Mouse (Mus musculus) liver, embryonic 12.5 days (tissue): ENCODE measurements around the gene Fam3a. TPM values are rescaled to one million over a fixed set of nuclear protein-coding genes. Genes with fewer than 3 reads are reported as not detected.

Source experiments
- ATAC-seq: fragments of 200-750 bp; cut with Nextera tagmentation; 2 replicates; pipeline ENCODE4 v1.8.0; 2017; ENCODE audit warnings: moderate number of reproducible peaks, mild to moderate bottlenecking, moderate library complexity
- H3K27ac ChIP-seq: fragments of 300-500 bp; sonication (generic); 2 replicates; pipeline ENCODE4 v1.5.1; 2016; ENCODE audit warnings: mild to moderate bottlenecking
- H3K27me3 ChIP-seq: fragments of 300-500 bp; sonication (generic); replicated peaks from 2 replicates; pipeline ENCODE4 v1.6.1; 2016; ENCODE audit warnings: mild to moderate bottlenecking, moderate library complexity
- H3K36me3 ChIP-seq: fragments of 300-500 bp; sonication (generic); 2 replicates; pipeline ENCODE4 v1.6.1; 2016; ENCODE audit warnings: mild to moderate bottlenecking, moderate library complexity
- H3K4me1 ChIP-seq: fragments of 300-500 bp; sonication (generic); 2 replicates; pipeline ENCODE4 v1.6.1; 2016
- H3K4me2 ChIP-seq: fragments of 300-500 bp; sonication (generic); 2 replicates; pipeline ENCODE4 v1.6.1; 2016; ENCODE audit warnings: mild to moderate bottlenecking, moderate library complexity
- H3K4me3 ChIP-seq: fragments of 300-500 bp; sonication (generic); 2 replicates; pipeline ENCODE4 v1.5.1; 2016; ENCODE audit warnings: mild to moderate bottlenecking, moderate library complexity
- H3K9ac ChIP-seq: fragments of 300-500 bp; sonication (generic); 2 replicates; pipeline ENCODE4 v1.6.1; 2016; ENCODE audit warnings: mild to moderate bottlenecking, moderate library complexity
- H3K9me3 ChIP-seq: fragments of 300-500 bp; sonication (generic); replicated peaks from 2 replicates; pipeline ENCODE4 v1.6.1; 2016; ENCODE audit warnings: mild to moderate bottlenecking, moderate library complexity
- WGBS: fragments of 180-500 bp; shearing (Covaris S2); methylation state at CpG from one replicate; pipeline ENCODE4 v1.1.7; 2016; ENCODE audit not compliant: insufficient replicate concordance; 5-methylcytosine and 5-hydroxymethylcytosine counted together
- polyA plus RNA-seq: library from polyadenylated mRNA; unstranded; fragments of >200 nt; fragmentation: Nextera tagmentation; extraction: Ambion mirVana; gene quantifications from 2 replicates; pipeline ENCODE4 v1.2.1, GENCODE M21; 2016

The Fam3a gene
- polyA plus RNA-seq = 10.7 and 12.4 TPM in 2 replicates

- no peaks in the 10 kb centered on the region for H3K36me3 ChIP-seq
- no peaks in the 10 kb centered on the region for H3K27me3 ChIP-seq
- peaks cover 21% of the 10 kb centered on the region for H3K4me1 ChIP-seq
- no peaks in the 10 kb centered on the region for H3K9me3 ChIP-seq
- 12% methylated on average over 27 of the region's 30 CpGs for WGBS
- peak within 1 kb of the TSS; percentile 89 for H3K27ac ChIP-seq
- H3K9ac ChIP-seq = peak within 1 kb of the TSS; percentile 76
- peak; percentile 100 for ATAC-seq
- H3K4me3 ChIP-seq = peak within 1 kb of the TSS; percentile 60
- peak within 1 kb of the TSS; percentile 75 for H3K4me2 ChIP-seq
Measured at GRCm38 (mm10) chrX:74392535-74393443, at the start of gene Fam3a, which contains the start of gene Ikbkg. TSS of gene Fam3a (minus strand) at chrX:74393272. TSS of gene Ikbkg (plus strand) at chrX:74393290.

GRCm38 (mm10) chrX:74429290-74429821 lies 36.3 kb upstream of the Fam3a start:
- H3K9me3 ChIP-seq = no peaks in the 10 kb centered on the region
- ATAC-seq = peak; percentile 48; the same call in 1 of the 2 replicates
- H3K4me3 ChIP-seq = peak overlapping the region; percentile 70
- H3K4me1 ChIP-seq = peaks cover 44% of the 10 kb centered on the region
- H3K27me3 ChIP-seq = no peaks in the 10 kb centered on the region
- peak overlapping the region; percentile 92 for H3K27ac ChIP-seq
- peaks cover 19% of the 10 kb centered on the region for H3K36me3 ChIP-seq
- peak overlapping the region; percentile 77 for H3K9ac ChIP-seq
- 9% methylated on average over 22 of the region's 22 CpGs for WGBS
- peak overlapping the region; percentile 76 for H3K4me2 ChIP-seq

- Histone ChIP-seq H3K4me1 (peaks cover 46% of the 10 kb centered on the region), H3K27me3 (no peaks in the 10 kb centered on the region), H3K9ac (peak within 1 kb of the TSS; percentile 77), H3K4me3 (peak within 1 kb of the TSS; percentile 70), H3K27ac (peak within 1 kb of the TSS; percentile 92), H3K36me3 (peaks cover 14% of the 10 kb centered on the region), H3K4me2 (peak within 1 kb of the TSS; percentile 76), H3K9me3 (no peaks in the 10 kb centered on the region)
- peak; percentile 80 for ATAC-seq
- 7% methylated on average over 25 of the region's 25 CpGs for WGBS
Measured at GRCm38 (mm10) chrX:74428826-74429276, 35.8 kb upstream of the Fam3a start, which contains the start of gene G6pdx. TSS of gene G6pdx (minus strand) at chrX:74429194.

GRCm38 (mm10) chrX:74428146-74428825 lies 35.2 kb upstream of the Fam3a start:
- Histone ChIP-seq H3K36me3 (peaks cover 12% of the 10 kb centered on the region), H3K4me3 (peak overlapping the region; percentile 70), H3K9ac (peak overlapping the region; percentile 77), H3K4me2 (peak overlapping the region; percentile 76), H3K27me3 (no peaks in the 10 kb centered on the region), H3K9me3 (no peaks in the 10 kb centered on the region), H3K4me1 (peaks cover 49% of the 10 kb centered on the region), H3K27ac (peak overlapping the region; percentile 92)
- 15% methylated on average over 35 of the region's 35 CpGs for WGBS
- 0 out of 2 replicates have a peak, but pooled peaks have one; percentile 14 for ATAC-seq

GRCm38 (mm10) chrX:74427116-74427515 lies 34.0 kb upstream of the Fam3a start:
- H3K4me1 ChIP-seq = peaks cover 49% of the 10 kb centered on the region
- WGBS = 65% methylated on average over 3 of the region's 3 CpGs
- no peaks in the 10 kb centered on the region for H3K27me3 ChIP-seq
- H3K36me3 ChIP-seq = peaks cover 3% of the 10 kb centered on the region; the same call in 1 of the 2 replicates
- H3K9ac ChIP-seq = peak overlapping the region; percentile 48; the same call in 1 of the 2 replicates
- no peaks in the 10 kb centered on the region for H3K9me3 ChIP-seq
- H3K27ac ChIP-seq = peak overlapping the region; percentile 90
- ATAC-seq = no peak
- H3K4me2 ChIP-seq = peak overlapping the region; percentile 76
- peak overlapping the region; percentile 70; the same call in 1 of the 2 replicates for H3K4me3 ChIP-seq

- peaks cover 49% of the 10 kb centered on the region for H3K4me1 ChIP-seq
- H3K4me2 ChIP-seq = peak overlapping the region; percentile 76
- H3K9me3 ChIP-seq = no peaks in the 10 kb centered on the region
- no peaks in the 10 kb centered on the region for H3K27me3 ChIP-seq
- H3K36me3 ChIP-seq = peaks cover 3% of the 10 kb centered on the region; the same call in 1 of the 2 replicates
- H3K27ac ChIP-seq = peak overlapping the region; percentile 90
- ATAC-seq = no peak
- WGBS = 50% methylated on average over 1 of the region's 1 CpGs
- H3K4me3 ChIP-seq = peak overlapping the region; percentile 70
- H3K9ac ChIP-seq = peak overlapping the region; percentile 64
Measured at GRCm38 (mm10) chrX:74426256-74426655, 33.2 kb upstream of the Fam3a start.

GRCm38 (mm10) chrX:74425195-74425594 lies 32.1 kb upstream of the Fam3a start:
- peaks cover 46% of the 10 kb centered on the region for H3K4me1 ChIP-seq
- H3K4me2 ChIP-seq = peak overlapping the region; percentile 76
- peaks cover 3% of the 10 kb centered on the region; the same call in 1 of the 2 replicates for H3K36me3 ChIP-seq
- H3K27ac ChIP-seq = peak overlapping the region; percentile 90
- no peaks in the 10 kb centered on the region for H3K9me3 ChIP-seq
- no peaks in the 10 kb centered on the region for H3K27me3 ChIP-seq
- WGBS = 46% methylated on average over 4 of the region's 4 CpGs
- peak overlapping the region; percentile 64 for H3K9ac ChIP-seq
- peak; percentile 74 for ATAC-seq
- peak overlapping the region; percentile 70 for H3K4me3 ChIP-seq

GRCm38 (mm10) chrX:74424443-74424842 lies 31.4 kb upstream of the Fam3a start:
- peak overlapping the region; percentile 70 for H3K4me3 ChIP-seq
- no peaks in the 10 kb centered on the region for H3K9me3 ChIP-seq
- no peaks in the 10 kb centered on the region for H3K27me3 ChIP-seq
- peak overlapping the region; percentile 64 for H3K9ac ChIP-seq
- H3K4me1 ChIP-seq = peaks cover 46% of the 10 kb centered on the region
- H3K27ac ChIP-seq = peak overlapping the region; percentile 90
- peak overlapping the region; percentile 76 for H3K4me2 ChIP-seq
- peaks cover 3% of the 10 kb centered on the region; the same call in 1 of the 2 replicates for H3K36me3 ChIP-seq
- peak; percentile 42; the same call in 1 of the 2 replicates for ATAC-seq

- Histone ChIP-seq H3K9ac (no peak overlapping the region), H3K4me2 (no peak overlapping the region), H3K36me3 (peaks cover 48% of the 10 kb centered on the region), H3K4me3 (no peak overlapping the region), H3K27ac (no peak overlapping the region), H3K27me3 (no peaks in the 10 kb centered on the region), H3K9me3 (no peaks in the 10 kb centered on the region), H3K4me1 (no peaks in the 10 kb centered on the region)
- 0 out of 2 replicates have a peak, but pooled peaks have one; percentile 49 for ATAC-seq
Measured at GRCm38 (mm10) chrX:74413377-74413776, 20.3 kb upstream of the Fam3a start.

- no peak overlapping the region for H3K4me3 ChIP-seq
- no peak overlapping the region for H3K9ac ChIP-seq
- no peaks in the 10 kb centered on the region for H3K4me1 ChIP-seq
- H3K27ac ChIP-seq = no peak overlapping the region
- no peak overlapping the region for H3K4me2 ChIP-seq
- no peaks in the 10 kb centered on the region for H3K27me3 ChIP-seq
- H3K9me3 ChIP-seq = no peaks in the 10 kb centered on the region
- H3K36me3 ChIP-seq = peaks cover 37% of the 10 kb centered on the region
- ATAC-seq = no peak
- WGBS = 65% methylated on average over 2 of the region's 2 CpGs
Measured at GRCm38 (mm10) chrX:74408340-74408739, 15.3 kb upstream of the Fam3a start.

GRCm38 (mm10) chrX:74400136-74400535 lies 7.1 kb upstream of the Fam3a start:
- no peak overlapping the region for H3K4me3 ChIP-seq
- H3K9ac ChIP-seq = no peak overlapping the region
- WGBS = 67% methylated on average over 3 of the region's 3 CpGs
- H3K4me2 ChIP-seq = no peak overlapping the region
- no peak overlapping the region for H3K27ac ChIP-seq
- no peaks in the 10 kb centered on the region for H3K9me3 ChIP-seq
- no peak for ATAC-seq
- H3K27me3 ChIP-seq = no peaks in the 10 kb centered on the region
- no peaks in the 10 kb centered on the region for H3K4me1 ChIP-seq
- H3K36me3 ChIP-seq = no peaks in the 10 kb centered on the region
